Mouse (Mus musculus) lung, postnatal 4 days (tissue): ENCODE data around the gene Gm16181.

ENCODE experiments used
- DNase-seq, 2 experiments: peaks; one replicate each; pipeline ENCODE4 v3.0.0; 2021

The Gm16181 gene

DNA sequence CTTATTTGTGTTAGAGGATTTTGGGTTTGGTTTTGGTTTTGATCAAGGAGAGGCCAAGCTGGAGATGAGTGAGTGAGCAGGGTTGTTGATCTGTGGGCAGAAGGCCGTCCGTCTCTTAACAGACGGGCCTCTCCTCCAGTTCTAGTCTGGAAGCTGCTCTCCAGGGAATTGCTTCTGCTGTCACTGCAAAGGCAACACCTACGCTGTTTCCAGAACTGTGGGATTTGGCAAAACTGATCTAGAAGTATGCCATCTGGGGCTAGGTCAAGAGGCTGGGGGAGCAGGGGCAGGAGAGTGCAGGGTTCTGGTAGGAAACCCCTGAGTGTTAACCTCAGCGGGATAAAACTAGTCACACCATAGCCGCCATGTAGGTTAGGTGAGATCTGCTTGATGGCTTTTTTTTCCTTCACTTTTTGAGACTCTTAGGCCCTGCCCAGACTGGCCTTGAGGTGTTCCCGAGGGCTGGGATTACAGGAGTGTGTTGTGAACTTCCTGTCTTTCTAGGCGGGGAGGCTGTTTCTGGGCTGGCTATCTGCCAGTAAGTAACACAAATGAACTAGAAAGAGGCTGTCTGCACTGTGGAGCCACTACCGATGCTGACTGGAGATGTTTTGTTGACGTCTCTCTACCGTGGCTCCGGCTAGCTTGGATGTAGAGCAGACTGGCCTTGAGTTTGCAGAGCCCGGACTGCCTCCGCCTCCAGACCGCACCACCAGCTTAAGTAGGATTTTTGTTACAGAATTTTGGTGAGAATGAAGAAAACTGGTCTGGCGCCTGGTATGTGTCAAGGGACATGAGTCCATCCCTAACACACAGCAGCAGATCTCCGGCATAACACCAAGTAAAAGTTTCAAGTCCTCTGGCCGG is 12.7 kb downstream of the Gm16181 start, which contains the start of gene Atp6v1g2:
TSS of gene Atp6v1g2 (plus strand) at position 547 of the 867 bp plus-strand sequence.
- DNase-seq = peak in 1 of 2 experiments; percentile 30

GRCm38 (mm10) chr17:35234090-35234489 is 13.5 kb downstream of the Gm16181 start:
- peak in 1 of 2 experiments; percentile 20 for DNase-seq

GRCm38 (mm10) chr17:35234903-35235302 is 14.3 kb downstream of the Gm16181 start:
- DNase-seq = peak; percentile 69 to 78

DNA sequence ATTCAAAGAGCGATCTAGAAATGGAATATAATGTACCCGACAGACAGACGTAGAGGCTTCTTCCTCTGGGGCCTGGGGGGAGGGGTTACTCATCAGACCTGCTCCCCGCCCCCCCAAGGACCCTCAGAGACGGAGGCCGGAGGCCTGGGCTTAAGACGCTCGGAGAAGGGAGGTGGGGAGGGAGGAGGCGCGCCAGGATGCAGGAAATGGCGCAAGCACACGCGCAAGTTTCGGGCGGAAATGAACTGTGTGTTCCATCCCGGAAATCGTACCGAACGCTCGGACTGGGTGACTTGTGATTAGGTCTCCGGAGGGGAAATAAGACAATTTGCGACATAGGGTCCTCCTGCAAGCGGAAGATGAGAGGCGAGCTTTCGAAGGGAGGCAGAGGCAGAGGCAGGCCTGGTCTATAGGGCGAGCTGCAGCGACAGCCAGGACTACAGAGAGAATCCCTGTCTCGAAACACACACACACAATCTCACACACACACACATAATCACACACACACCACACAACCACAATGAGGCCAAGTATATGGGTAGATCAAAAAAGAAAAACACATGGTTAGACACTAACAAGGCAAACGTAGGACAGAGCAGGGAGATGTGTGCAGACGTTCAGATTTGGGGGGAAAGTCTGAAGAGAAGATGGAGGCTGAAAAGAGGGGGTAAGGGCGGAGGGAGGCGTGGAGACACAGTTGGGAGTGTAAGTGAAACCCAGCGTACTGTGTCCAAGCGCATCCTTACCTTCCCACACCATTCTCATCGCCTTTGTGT is 15.2 kb downstream of the Gm16181 start, which contains the start of gene Nfkbil1:
TSS of gene Nfkbil1 (minus strand) at position 179 of the 776 bp plus-strand sequence.
- DNase-seq = peak; percentile 93 to 95

DNA sequence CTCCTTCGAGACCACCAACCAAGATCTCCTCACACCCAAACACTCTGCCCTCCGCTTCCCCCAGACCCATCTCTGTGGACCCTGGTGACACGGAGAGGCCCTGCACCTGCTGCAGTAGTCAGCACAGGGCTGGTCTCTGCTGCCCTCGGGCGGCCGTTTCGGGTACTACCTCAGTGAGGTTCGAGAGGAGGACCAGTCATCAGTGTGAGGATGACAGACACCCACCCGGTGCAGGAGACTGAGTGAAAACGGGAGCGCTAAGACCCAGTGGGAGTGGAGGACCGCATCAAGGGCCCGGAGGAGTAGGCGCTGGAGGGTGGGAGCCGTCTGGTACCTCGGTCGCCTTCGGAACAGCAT is 15.7 kb downstream of the Gm16181 start:
- peak; percentile 92 to 98 for DNase-seq

GRCm38 (mm10) chr17:35236996-35237395 is 16.4 kb downstream of the Gm16181 start:
- peak in 1 of 2 experiments; percentile 23 for DNase-seq

DNA sequence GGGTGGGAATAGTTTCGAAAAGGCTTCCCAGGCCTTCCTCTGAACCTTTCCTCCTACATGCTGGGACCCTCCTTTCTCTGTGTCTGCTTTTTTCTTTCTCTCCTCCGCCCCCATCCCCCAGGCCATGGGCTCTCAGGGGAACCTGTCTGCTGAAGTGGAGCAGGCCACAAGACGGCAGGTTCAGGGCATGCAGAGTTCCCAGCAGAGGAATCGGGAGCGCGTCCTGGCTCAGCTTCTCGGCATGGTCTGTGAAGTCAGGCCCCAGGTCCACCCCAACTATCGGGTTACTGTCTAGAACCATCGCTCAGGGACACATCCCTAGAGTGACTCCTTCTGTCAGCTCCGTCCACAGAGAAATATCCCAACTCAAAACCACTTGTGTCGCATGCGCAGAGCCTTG is 16.9 kb downstream of the Gm16181 start:
- DNase-seq = no peak

DNA sequence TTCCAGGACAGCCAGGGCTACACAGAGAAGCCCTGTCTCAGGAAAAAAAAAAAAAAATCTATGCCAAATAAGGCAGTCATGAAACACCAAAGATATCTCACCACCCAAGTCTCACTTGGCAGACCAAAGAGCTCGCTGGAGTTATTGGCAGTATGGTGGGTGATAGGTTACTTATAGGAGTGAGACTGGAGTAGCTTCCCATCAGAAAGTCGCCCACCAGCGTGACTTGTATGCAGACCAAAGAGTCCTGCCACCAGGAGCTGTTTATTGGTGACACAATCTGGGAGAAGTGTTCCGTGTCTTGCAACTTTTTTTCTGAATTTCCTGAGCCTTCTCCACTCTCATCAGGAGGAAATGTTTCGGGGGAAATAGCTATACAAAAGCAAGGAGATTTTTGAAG is 19.1 kb downstream of the Gm16181 start:
- DNase-seq = no peak

GRCm38 (mm10) chr17:35240384-35241304 is 20.0 kb downstream of the Gm16181 start:
- DNase-seq = no peak

- peak; percentile 96 to 99 for DNase-seq
Measured at GRCm38 (mm10) chr17:35241305-35242014, 20.8 kb downstream of the Gm16181 start, which contains the start of gene Ddx39b. Gene Ddx39b, plus strand, starts transcription at chr17:35241746.

GRCm38 (mm10) chr17:35242015-35242941 is 21.6 kb downstream of the Gm16181 start:
- peak; percentile 73 to 89 for DNase-seq

- DNase-seq = peak; percentile 71 to 79
Measured at GRCm38 (mm10) chr17:35243086-35243485, 22.5 kb downstream of the Gm16181 start.

- DNase-seq = peak in 1 of 2 experiments; percentile 32
Measured at GRCm38 (mm10) chr17:35244999-35245398, 24.4 kb downstream of the Gm16181 start.

DNA sequence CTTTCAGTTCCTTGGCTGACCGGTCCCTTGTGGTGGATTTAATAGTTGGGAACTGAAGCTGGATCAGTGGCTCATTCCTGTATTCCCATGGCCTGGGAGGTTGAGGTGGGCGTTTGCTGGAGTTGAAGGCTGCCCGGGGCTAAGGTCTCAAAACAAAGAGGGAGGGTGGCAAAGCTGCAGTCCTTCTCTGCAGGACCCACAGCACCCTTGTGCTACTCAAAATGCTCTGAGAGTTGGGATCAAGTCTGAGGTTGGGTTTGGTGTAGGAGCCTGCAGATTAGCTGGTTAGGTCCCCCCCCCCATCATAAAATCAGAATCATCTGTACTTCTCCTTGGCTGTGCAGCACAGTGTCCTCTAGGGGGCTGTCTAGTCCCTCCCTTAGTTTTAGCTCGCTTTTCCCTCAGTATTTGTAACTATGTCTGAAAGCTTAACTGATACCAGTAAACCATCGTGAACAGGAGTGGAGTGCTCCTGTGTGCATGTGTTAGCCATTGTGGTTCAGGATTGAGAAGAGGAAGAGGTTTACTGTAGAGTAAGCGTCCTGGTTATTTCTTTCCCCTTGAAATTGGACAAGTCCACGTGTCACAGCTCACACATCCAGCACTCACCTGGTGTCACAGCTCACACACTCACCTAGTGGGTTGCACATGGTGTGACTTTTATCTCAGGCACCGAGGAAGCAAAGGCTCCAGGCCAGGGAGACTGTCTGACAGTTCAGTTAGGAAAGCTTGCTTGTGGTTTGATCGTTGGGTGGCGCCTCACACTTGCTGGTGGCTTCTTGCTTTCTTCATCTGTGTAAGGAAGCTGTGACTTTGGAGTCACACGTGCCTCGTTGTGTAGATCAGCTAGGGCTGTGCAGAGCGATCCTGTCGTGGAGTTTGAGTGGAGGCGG is 25.3 kb downstream of the Gm16181 start:
- peak in 1 of 2 experiments; percentile 37 for DNase-seq

GRCm38 (mm10) chr17:35247144-35247543 is 26.5 kb downstream of the Gm16181 start:
- DNase-seq = peak in 1 of 2 experiments; percentile 31

DNA sequence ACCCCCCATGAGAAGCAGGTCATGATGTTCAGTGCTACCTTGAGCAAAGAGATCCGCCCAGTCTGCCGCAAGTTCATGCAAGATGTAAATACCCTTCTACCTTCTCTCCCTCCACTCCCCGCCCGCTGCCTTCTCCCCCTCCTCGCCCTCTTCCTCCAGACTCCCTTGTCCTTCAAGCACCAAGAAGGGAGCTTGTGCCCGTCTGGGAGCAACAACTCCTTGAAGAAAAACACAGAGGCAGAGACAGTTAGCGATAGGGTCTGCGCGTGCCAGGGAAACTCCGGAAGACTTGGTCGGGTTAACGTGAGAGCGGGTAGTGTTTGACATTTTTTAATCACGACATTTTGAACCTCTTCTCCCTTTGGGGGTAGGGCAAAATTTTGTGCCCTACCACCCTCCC is 28.4 kb downstream of the Gm16181 start:
- DNase-seq = no peak

GRCm38 (mm10) chr17:35249451-35250197 is 29.0 kb downstream of the Gm16181 start:
- no peak for DNase-seq

DNA sequence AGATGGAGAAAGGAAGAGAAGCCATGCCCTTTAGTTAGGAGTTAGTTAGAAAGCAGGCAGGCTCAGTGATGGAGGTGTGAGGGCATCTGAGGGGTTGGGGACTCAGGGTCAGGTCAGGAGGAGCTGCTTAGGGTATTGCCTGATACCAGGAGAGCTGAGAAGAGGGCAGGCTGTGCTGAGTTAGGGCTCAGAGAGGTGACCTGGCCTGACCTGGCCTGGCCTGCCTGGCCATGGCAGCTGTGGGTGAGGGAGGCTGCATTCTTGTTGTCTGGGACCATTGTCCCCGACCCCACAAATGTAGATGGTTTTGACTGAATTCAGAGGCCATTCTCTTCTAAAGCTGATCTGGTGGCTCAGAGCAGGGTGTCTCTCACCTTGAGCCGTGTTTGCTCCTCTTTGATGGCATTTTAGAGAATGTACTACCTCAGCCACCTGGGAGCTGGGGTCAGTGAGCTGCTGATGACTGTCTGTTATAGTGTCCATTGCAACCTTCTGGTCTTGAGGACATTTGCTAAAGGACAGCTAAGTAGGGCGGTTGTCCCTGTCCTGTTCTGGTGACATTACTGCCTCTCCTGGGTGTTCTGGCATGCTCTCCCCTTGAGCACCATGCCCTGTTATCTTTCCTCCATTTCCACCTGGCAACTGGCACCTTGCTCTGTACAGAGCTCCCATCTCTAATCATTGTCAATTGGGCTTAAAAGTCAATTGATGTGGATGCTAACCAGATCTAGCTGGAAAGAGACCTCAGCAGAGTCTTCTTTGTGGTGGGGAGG is 29.9 kb downstream of the Gm16181 start:
- no peak for DNase-seq
